Mouse (Mus musculus) midbrain, embryonic 13.5 days (tissue): Measurements from ENCODE around the gene Jmjd4. TPM values are rescaled to one million over a fixed set of nuclear protein-coding genes. Genes with fewer than 3 reads are reported as not detected.

ENCODE experiments used
- ATAC-seq: fragments of 200-750 bp; cut with Nextera tagmentation; 2 replicates; pipeline ENCODE4 v1.8.0; 2017; ENCODE audit warnings: mild to moderate bottlenecking, moderate TSS enrichment, moderate library complexity
- H3K27ac ChIP-seq: fragments of 300-500 bp; sonication (generic); 2 replicates; pipeline ENCODE4 v1.5.1; 2015; ENCODE audit warnings: inconsistent platforms, mild to moderate bottlenecking, moderate library complexity
- H3K27me3 ChIP-seq: fragments of 300-500 bp; sonication (generic); 2 replicates; pipeline ENCODE4 v1.6.1; 2015; ENCODE audit warnings: mild to moderate bottlenecking, inconsistent platforms
- H3K36me3 ChIP-seq: fragments of 300-500 bp; sonication (generic); 2 replicates; pipeline ENCODE4 v1.6.1; 2015; ENCODE audit warnings: mild to moderate bottlenecking, inconsistent platforms
- H3K4me1 ChIP-seq: fragments of 300-500 bp; sonication (generic); replicated peaks from 2 replicates; pipeline ENCODE4 v1.6.1; 2015; ENCODE audit warnings: inconsistent platforms
- H3K4me2 ChIP-seq: fragments of 300-500 bp; sonication (generic); replicated peaks from 2 replicates; pipeline ENCODE4 v1.6.1; 2015; ENCODE audit warnings: moderate library complexity, mild to moderate bottlenecking, inconsistent platforms
- H3K4me3 ChIP-seq: fragments of 300-500 bp; sonication (generic); replicated peaks from 2 replicates; pipeline ENCODE4 v1.5.1; 2015; ENCODE audit warnings: mild to moderate bottlenecking, inconsistent platforms
- H3K9ac ChIP-seq: fragments of 300-500 bp; sonication (generic); replicated peaks from 2 replicates; pipeline ENCODE4 v1.6.1; 2015; ENCODE audit warnings: mild to moderate bottlenecking, inconsistent platforms
- H3K9me3 ChIP-seq: fragments of 300-500 bp; sonication (generic); 2 replicates; pipeline ENCODE4 v1.6.1; 2016; ENCODE audit warnings: mild to moderate bottlenecking, inconsistent platforms
- WGBS: fragments of 180-500 bp; shearing (Covaris S2); methylation state at CpG from one replicate; pipeline ENCODE4 v1.1.7; 2015; 5-methylcytosine and 5-hydroxymethylcytosine counted together
- polyA plus RNA-seq: library from polyadenylated mRNA; unstranded; fragments of >200 nt; fragmentation: Nextera tagmentation; extraction: Ambion mirVana; gene quantifications from 2 replicates; pipeline ENCODE4 v1.2.1, GENCODE M21; 2015

Gene Jmjd4
- polyA plus RNA-seq, 1 experiment from 2014 or later, result 14.3 TPM

- Histone ChIP-seq H3K9ac (no peak overlapping the region), H3K27me3 (no peaks in the 10 kb centered on the region), H3K4me1 (no peaks in the 10 kb centered on the region), H3K36me3 (peaks cover 76% of the 10 kb centered on the region), H3K27ac (no peak overlapping the region), H3K9me3 (no peaks in the 10 kb centered on the region), H3K4me3 (no peak overlapping the region), H3K4me2 (no peak overlapping the region)
- no peak for ATAC-seq
- WGBS, result 84% methylated on average over 1 of the region's 1 CpGs
Observed at GRCm38 (mm10) chr11:59429959-59430358, 19.9 kb upstream of the Jmjd4 start.

GRCm38 (mm10) chr11:59432261-59432660 lies 17.6 kb upstream of the Jmjd4 start:
- Histone ChIP-seq H3K9ac (no peak overlapping the region), H3K27ac (no peak overlapping the region), H3K9me3 (peaks cover 9% of the 10 kb centered on the region), H3K36me3 (peaks cover 69% of the 10 kb centered on the region), H3K4me3 (no peak overlapping the region), H3K4me2 (no peak overlapping the region), H3K27me3 (no peaks in the 10 kb centered on the region), H3K4me1 (no peaks in the 10 kb centered on the region)
- ATAC-seq, result no peak
- 77% methylated on average over 3 of the region's 3 CpGs for WGBS

- 97% methylated on average over 12 of the region's 12 CpGs for WGBS
- peaks cover 57% of the 10 kb centered on the region for H3K36me3 ChIP-seq
- no peaks in the 10 kb centered on the region for H3K4me1 ChIP-seq
- H3K4me2 ChIP-seq, result no peak overlapping the region
- H3K4me3 ChIP-seq, result no peak overlapping the region
- no peak for ATAC-seq
- H3K9me3 ChIP-seq, result peaks cover 9% of the 10 kb centered on the region
- H3K27me3 ChIP-seq, result no peaks in the 10 kb centered on the region
- no peak overlapping the region for H3K9ac ChIP-seq
- no peak overlapping the region for H3K27ac ChIP-seq
Observed at GRCm38 (mm10) chr11:59437954-59438353, 11.9 kb upstream of the Jmjd4 start.

- Histone ChIP-seq H3K4me2 (no peak overlapping the region), H3K27me3 (no peaks in the 10 kb centered on the region), H3K27ac (no peak overlapping the region), H3K9ac (no peak overlapping the region), H3K4me3 (no peak overlapping the region), H3K9me3 (no peaks in the 10 kb centered on the region), H3K36me3 (peaks cover 23% of the 10 kb centered on the region), H3K4me1 (peaks cover 4% of the 10 kb centered on the region)
- no peak for ATAC-seq
Observed at GRCm38 (mm10) chr11:59443102-59443501, 6.7 kb upstream of the Jmjd4 start.

- Histone ChIP-seq H3K9me3 (no peaks in the 10 kb centered on the region), H3K27ac (peak overlapping the region; percentile 88), H3K36me3 (peaks cover 25% of the 10 kb centered on the region), H3K4me3 (peak overlapping the region; percentile 84), H3K4me1 (peaks cover 29% of the 10 kb centered on the region), H3K4me2 (peak overlapping the region; percentile 97), H3K9ac (peak overlapping the region; percentile 79), H3K27me3 (no peaks in the 10 kb centered on the region)
- WGBS, result under 1% methylated on average over 38 of the region's 38 CpGs
- peak; percentile 85 for ATAC-seq
Observed at GRCm38 (mm10) chr11:59450230-59450771, 456 bp downstream of the Jmjd4 start.

GRCm38 (mm10) chr11:59451086-59451485 lies 1.2 kb downstream of the Jmjd4 start, which contains the start of gene Snap47:
TSS of gene Snap47 (minus strand) at chr11:59451186.
- Histone ChIP-seq H3K4me2 (peak within 1 kb of the TSS; percentile 97), H3K4me1 (peaks cover 29% of the 10 kb centered on the region), H3K27me3 (no peaks in the 10 kb centered on the region), H3K9ac (peak within 1 kb of the TSS; percentile 79), H3K27ac (peak within 1 kb of the TSS; percentile 88), H3K36me3 (peaks cover 32% of the 10 kb centered on the region), H3K9me3 (no peaks in the 10 kb centered on the region), H3K4me3 (peak within 1 kb of the TSS; percentile 84)
- ATAC-seq, result no peak
- 86% methylated on average over 4 of the region's 4 CpGs for WGBS

GRCm38 (mm10) chr11:59456346-59456745 lies 6.5 kb downstream of the Jmjd4 start:
- Histone ChIP-seq H3K27me3 (no peaks in the 10 kb centered on the region), H3K9ac (no peak overlapping the region), H3K9me3 (no peaks in the 10 kb centered on the region), H3K36me3 (peaks cover 62% of the 10 kb centered on the region), H3K27ac (no peak overlapping the region), H3K4me3 (no peak overlapping the region), H3K4me2 (no peak overlapping the region), H3K4me1 (peaks cover 3% of the 10 kb centered on the region)
- WGBS, result 96% methylated on average over 2 of the region's 2 CpGs
- ATAC-seq, result no peak

GRCm38 (mm10) chr11:59456891-59457290 lies 7.0 kb downstream of the Jmjd4 start:
- Histone ChIP-seq H3K27ac (no peak overlapping the region), H3K9me3 (no peaks in the 10 kb centered on the region), H3K4me1 (no peaks in the 10 kb centered on the region), H3K4me2 (no peak overlapping the region), H3K36me3 (peaks cover 66% of the 10 kb centered on the region), H3K4me3 (no peak overlapping the region), H3K27me3 (no peaks in the 10 kb centered on the region), H3K9ac (no peak overlapping the region)
- ATAC-seq, result no peak
- WGBS, result 85% methylated on average over 2 of the region's 2 CpGs

- Histone ChIP-seq H3K9me3 (peaks cover 14% of the 10 kb centered on the region), H3K27me3 (no peaks in the 10 kb centered on the region), H3K4me2 (no peak overlapping the region), H3K4me3 (no peak overlapping the region), H3K9ac (no peak overlapping the region), H3K4me1 (no peaks in the 10 kb centered on the region), H3K36me3 (peaks cover 79% of the 10 kb centered on the region), H3K27ac (0 out of 2 replicates have a peak overlapping the region, but pooled peaks have one; percentile 5)
- 67% methylated on average over 5 of the region's 5 CpGs for WGBS
- ATAC-seq, result no peak
Observed at GRCm38 (mm10) chr11:59458973-59459372, 9.1 kb downstream of the Jmjd4 start.

GRCm38 (mm10) chr11:59460459-59460858 lies 10.6 kb downstream of the Jmjd4 start:
- H3K4me2 ChIP-seq, result no peak overlapping the region
- H3K27me3 ChIP-seq, result no peaks in the 10 kb centered on the region
- H3K27ac ChIP-seq, result no peak overlapping the region
- no peak for ATAC-seq
- peaks cover 20% of the 10 kb centered on the region for H3K9me3 ChIP-seq
- H3K4me1 ChIP-seq, result no peaks in the 10 kb centered on the region
- H3K9ac ChIP-seq, result no peak overlapping the region
- H3K36me3 ChIP-seq, result peaks cover 77% of the 10 kb centered on the region
- WGBS, result 92% methylated on average over 2 of the region's 2 CpGs
- no peak overlapping the region for H3K4me3 ChIP-seq

- ATAC-seq, result peak; percentile 85; the same call in 1 of the 2 replicates
- H3K4me3 ChIP-seq, result peak overlapping the region; percentile 93
- no peaks in the 10 kb centered on the region for H3K9me3 ChIP-seq
- peaks cover 2% of the 10 kb centered on the region; the same call in 1 of the 2 replicates for H3K36me3 ChIP-seq
- H3K4me2 ChIP-seq, result peak overlapping the region; percentile 87
- peak overlapping the region; percentile 96 for H3K9ac ChIP-seq
- H3K27me3 ChIP-seq, result peaks cover 10% of the 10 kb centered on the region; the same call in 1 of the 2 replicates
- 8% methylated on average over 37 of the region's 37 CpGs for WGBS
- H3K4me1 ChIP-seq, result peaks cover 9% of the 10 kb centered on the region
- H3K27ac ChIP-seq, result peak overlapping the region; percentile 82
Observed at GRCm38 (mm10) chr11:59471413-59472325, 21.8 kb downstream of the Jmjd4 start.

- Histone ChIP-seq H3K27ac (peak within 1 kb of the TSS; percentile 82), H3K4me3 (peak within 1 kb of the TSS; percentile 93), H3K27me3 (peaks cover 10% of the 10 kb centered on the region; the same call in 1 of the 2 replicates), H3K9me3 (no peaks in the 10 kb centered on the region), H3K4me1 (peaks cover 9% of the 10 kb centered on the region), H3K4me2 (peak within 1 kb of the TSS; percentile 87), H3K36me3 (no peaks in the 10 kb centered on the region), H3K9ac (peak within 1 kb of the TSS; percentile 96)
- ATAC-seq, result peak; percentile 96
- under 1% methylated on average over 19 of the region's 19 CpGs for WGBS
Observed at GRCm38 (mm10) chr11:59472326-59472677, 22.5 kb downstream of the Jmjd4 start, which contains the start of gene Zfp867. TSS of gene Zfp867 (minus strand) at chr11:59472474.
